Mouse (Mus musculus) mouse trophoblast stem cell (cell line): Measurements from ENCODE around the gene Trdmt1.

Source experiments
- in situ Hi-C, 2 experiments: fragments of 300-500 bp; cut with MseI, MboI; formaldehyde crosslinking; loops; 2 replicates in 1 of 2; 3 replicates in 1 of 2; pipeline ENCODE4 v1.15.1; 2025

Trdmt1 gene

DNA sequence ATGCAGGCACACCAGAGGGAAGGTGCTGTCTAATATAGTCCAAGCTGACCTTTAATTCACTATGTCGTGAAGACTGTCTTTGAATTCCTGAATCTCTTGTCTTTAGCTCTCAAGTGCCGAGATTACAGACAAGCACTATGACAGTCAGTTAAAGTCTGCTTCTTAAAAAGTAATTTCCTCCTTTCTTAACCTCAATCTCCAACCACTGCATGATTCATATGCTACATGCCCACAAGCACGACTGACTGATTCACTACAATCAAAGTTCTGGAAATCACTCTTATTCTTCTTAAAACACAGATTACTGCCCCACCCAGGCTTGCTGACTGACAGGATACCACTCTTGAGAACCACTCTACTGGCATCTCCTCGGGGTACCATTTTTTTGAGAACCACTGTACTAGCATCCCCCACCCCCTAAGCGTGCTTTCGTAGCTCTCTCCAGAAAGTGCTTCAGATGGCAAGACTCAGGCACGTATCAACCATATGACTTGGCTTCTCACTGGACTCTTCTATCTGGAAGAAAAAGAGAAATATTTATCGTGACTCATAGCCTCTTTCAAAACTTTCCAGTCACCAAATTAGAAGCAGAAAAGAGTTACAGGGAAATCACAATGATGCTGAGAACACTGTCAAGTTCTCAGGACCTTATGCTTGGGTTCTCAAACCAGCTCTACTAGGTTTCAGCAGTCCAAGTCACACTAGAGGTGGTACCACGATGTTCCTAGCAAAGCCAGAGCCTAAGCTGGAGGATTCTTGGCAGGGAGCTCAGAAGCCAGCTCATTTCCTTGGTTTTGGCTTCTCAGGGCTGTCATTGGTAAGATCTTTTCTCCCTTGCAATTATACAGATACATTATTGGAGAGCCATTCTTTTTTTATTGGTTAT lies 12.9 kb upstream of the Trdmt1 start:
- in situ Hi-C loops, result no loop called here

DNA sequence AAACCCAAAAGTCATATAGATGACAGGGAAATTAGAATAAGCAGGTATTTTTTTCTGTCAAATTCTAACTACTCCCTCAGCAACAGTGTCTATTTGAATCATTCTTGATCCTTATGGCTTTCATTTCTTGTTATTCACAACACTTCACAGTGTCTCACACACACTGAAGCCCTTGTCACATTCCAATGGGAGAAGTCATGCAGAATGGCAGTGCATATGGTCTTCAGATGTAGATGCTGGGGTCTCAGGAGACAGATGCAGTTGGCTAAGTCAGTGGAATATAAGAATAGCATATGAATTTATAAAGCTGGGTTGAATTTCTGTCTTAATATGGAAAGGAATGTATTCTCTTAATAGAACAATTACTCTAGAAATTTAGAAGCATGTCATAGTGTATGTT lies 11.8 kb upstream of the Trdmt1 start:
- in situ Hi-C loops, result no loop called here

DNA sequence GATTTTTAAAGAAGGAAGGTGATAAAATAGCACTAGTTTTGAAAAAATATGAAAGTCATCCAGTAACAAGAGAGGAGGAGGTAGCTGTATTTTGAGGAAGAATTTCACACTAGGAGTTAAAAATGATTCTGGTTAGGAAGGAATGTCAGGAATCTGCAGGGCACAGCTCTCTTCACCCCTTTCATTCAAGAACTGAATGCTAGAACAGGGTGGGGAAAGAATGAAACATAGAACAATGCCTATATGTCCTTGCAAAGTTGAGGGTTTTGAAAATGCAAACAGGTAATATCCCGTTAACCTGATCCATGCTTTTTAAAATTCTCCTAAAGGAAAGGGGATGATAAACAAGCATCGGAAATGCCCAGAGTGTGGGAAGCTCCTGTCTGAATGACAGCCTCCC lies 9.5 kb upstream of the Trdmt1 start:
- in situ Hi-C loops, result no loop called here

DNA sequence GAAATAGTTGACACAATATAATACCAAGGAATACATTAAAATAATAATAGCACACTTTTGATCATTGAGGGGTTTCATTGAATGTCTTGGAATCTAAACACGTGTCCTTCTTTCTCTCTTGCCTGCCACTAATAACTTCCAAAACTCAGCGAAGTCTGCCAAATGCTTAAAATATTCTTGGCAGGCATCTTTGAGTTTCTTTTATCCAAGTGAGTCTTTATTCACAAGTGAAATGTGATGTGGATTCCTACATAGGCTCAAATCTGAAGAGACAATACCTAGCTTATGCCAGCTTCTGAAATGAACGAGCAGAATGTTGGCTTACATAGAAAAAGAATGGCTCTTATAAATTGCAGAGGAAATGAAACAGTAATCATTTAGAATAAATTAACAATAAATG lies 4.3 kb upstream of the Trdmt1 start:
- in situ Hi-C loops, result no loop called here

DNA sequence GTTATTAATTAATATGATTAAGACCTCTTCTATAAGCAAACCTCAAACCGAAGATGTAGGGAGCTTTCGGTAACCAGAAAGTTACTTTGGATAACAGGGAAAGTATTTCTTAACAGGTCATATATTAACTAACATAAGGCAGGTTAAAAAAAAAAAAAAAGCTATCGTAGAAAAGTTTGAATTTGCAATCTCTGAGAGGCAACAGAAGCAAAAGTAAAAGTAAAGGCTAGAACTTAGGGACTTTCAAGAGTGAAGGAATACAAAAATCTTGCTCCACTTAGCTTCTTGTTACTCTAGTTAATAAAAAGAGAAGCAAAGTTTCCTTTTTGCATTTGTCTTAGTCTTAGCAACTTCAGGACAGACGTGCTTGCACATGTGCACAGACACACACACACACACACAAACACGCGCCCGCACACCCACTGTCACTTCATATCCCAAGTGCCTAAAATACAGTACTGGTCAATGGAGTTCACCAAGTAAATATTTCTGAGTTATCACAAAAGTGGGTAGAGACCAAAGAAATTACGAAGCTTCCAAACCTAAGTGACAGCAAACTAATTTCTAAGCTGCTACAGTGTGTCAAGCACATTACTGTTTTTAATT lies 846 bp downstream of the Trdmt1 start:
- in situ Hi-C loops, result no loop called here

DNA sequence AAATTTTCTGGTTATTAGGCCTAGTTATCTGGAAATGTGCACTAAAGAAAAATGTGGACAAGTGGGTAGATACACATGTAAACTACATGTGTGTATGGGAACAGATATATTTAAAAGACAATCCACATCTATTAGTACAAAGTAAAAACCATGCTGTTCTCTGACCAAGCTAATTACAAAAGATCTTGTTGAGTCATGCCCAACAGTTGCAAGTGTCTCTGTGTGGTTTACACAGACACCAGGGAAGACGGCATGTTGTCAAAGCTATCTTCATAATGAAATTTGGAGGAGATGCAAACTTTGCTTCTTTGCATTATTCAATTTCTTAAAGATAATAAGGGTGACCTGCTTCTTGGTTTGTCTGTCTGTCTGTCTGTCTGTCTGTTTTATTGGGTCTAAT lies 4.6 kb downstream of the Trdmt1 start:
- in situ Hi-C loops, result loop anchor here (5.0 to 10.0 kb wide), 2 partner anchors 238 to 245 kb away; no protein-coding TSS in a partner anchor

DNA sequence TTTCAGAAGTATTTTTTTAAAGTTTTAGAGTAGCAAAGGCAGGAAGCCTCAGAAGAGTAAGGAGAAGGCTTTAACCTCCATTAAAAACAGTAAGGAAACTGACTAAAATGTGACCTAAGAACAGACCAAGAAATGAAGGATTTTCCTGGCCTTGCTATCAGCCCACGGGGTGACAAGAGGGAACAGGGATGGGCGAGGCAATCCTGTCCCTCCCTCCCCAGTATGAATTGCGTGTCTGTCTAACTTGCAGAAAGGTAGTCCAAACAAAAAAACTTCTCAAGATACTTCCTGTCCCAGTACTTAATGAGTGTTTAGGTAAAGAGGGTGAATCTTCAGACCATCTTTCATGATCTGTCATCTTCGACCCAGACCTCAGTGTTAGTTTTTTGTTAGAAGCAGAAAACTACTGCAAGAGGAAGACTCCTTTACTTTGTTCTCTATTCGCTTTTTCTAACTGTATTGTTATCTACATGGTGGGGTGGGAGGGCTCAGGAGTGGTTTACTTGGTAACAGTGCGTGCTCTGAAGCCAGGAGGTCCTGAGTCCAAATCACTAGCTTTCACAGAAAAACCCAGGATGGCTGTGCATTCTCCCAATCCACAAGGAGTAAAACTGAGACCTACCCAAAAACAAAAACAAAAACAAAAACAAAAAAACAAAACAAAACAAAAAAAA lies 5.6 kb downstream of the Trdmt1 start:
- in situ Hi-C loops, result loop anchor here (5.0 to 10.0 kb wide), 2 partner anchors 237 to 244 kb away; no protein-coding TSS in a partner anchor

DNA sequence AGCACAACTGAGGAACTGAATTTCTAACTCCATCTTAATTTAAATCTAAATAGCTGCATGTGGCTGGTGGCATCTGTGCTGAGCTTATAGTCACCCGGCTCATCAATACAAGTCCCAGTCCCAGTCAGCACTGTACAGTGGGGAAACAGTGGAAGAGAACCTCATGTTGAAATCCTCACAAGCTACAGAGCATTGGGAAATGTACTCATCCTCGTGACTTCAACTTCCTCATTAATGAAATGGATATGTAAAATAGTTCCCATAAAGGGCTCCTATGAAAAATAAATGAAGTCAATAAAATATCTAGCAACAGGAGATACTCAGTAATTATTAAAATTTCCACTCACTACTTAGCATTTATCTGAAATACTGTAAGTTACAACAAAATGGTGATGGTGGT lies 6.2 kb downstream of the Trdmt1 start:
- in situ Hi-C loops, result loop anchor here (5.0 to 10.0 kb wide), 2 partner anchors 236 to 243 kb away; no protein-coding TSS in a partner anchor

DNA sequence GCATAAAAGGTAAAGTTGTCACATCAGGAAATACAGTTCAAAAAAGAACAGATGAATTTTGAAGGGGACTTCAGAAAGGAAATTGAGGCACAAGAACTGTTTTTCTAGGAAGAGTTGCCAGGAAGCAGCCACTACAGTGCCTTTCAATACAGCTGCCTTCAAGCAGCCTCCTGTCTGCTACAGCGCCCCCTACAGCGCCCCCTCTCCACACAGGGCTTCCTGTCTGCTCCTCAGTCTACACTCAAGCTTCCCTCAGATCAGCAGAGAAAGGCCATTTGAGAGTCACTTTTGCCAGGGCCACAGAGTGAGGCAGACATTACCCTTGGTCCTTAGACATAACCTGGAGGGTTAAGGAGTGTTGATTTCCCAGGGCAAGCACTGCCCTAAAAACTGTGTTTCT lies 6.7 kb downstream of the Trdmt1 start:
- in situ Hi-C loops, result loop anchor here (5.0 to 10.0 kb wide), 2 partner anchors 235 to 243 kb away; no protein-coding TSS in a partner anchor

DNA sequence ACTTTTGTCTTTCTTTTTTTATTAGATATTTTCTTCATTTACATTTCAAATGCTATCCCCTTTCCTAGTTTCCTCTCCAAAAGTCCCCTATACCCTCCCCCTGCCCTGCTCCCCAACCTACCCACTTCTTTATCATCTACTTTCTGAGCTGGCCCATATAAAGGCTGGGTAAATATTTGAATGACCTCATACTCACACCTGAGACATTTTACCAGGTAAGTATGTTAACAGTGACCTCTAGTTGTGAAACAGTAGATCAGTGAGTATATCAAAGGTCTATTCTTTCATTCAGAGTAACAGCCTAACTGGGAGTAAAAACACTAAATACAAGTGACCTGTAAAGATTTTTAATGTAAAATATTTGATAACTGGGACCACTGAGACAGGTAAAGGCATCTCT lies 7.7 kb downstream of the Trdmt1 start:
- in situ Hi-C loops, result loop anchor here (5.0 to 10.0 kb wide), 2 partner anchors 234 to 242 kb away; no protein-coding TSS in a partner anchor

DNA sequence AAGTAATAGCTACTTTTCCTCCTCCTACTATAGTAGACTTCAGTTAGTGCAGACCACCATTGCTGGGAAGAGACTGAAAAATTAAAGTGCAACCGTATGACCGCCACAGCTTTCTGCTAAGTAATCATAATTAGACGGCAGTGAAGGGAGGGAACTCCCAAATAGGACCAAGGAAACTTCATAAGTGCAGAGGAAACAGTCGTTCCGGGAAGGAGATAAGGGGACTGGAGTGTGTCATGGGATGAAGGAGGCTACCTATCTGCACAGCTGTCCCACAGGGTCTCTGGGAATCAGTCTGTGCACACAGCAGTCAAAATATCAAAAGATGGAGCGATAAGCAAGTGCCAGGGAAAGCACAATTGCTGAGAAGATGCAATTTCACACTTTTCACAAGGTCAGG lies 13.8 kb downstream of the Trdmt1 start:
- in situ Hi-C loops, result loop anchor here in 1 of 2 experiments (10.0 kb wide), 1 partner anchor 236 kb away; no protein-coding TSS in a partner anchor

DNA sequence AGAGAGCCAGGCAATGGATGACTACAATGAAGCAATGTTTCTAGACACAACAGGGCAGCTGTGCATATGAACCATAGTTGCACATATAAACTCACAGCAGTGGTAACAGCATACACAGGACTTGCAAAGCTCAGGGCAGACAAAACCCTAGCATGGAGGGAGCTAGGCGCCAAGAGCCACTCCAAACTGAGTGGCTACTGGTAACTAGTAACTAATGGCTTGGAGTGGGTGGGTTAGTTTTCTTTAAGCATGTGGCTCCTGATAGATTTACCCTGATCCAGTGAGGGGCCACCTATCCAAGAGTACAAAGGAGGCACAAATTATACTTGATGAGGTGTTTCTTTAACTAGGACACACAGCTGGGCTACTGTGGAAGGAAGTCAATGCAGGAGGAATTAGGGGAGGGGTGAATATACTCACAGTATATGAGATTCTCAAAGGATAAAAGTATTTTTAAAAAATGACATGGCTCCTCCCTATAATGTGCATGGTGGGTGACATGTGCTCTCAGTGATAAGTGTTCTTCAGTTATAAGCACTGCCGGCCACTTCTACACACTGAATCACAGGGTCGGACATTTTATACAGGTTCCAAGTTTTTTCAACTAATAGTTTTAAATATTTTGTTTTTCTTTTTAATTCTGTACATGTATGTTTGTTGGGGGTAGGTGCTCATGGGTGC lies 15.1 kb downstream of the Trdmt1 start:
- in situ Hi-C loops, result no loop called here

DNA sequence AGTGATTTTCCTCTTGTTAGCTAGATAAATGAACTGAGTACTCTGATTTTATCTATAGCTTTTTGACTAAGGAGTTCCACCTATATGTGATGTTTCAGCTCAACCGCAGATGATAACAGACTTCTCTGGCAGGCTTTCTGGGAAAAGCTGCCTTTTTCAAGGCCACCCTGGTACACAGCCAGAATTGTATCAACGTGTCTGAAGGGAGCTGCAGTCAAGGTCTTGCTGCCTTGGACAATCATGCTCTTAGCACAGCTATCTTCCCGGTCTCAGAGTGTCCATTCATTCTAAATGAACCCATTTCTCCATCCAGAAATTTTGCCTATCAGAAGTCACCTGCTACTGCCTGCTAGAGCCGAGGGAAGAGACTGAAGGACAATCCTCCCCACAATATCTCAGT lies 16.9 kb downstream of the Trdmt1 start:
- in situ Hi-C loops, result no loop called here

DNA sequence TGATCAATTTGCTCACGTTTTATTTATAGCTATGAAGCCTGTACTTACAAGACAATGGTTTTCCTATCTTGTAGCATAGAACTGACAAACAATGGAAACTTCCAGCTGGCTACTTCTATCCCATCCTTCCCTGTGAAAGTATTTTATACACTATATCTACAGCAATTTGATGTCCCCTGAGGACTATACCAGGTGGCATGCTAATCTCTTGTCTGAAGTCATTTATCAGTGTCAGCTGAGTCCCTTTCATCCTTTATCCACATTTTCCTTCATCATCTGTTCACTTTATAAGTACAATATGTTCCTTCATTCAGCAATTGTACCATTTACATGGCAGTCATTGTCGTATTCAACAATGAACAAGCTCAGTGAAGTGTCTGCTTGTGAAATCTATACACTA lies 17.3 kb downstream of the Trdmt1 start:
- in situ Hi-C loops, result no loop called here

DNA sequence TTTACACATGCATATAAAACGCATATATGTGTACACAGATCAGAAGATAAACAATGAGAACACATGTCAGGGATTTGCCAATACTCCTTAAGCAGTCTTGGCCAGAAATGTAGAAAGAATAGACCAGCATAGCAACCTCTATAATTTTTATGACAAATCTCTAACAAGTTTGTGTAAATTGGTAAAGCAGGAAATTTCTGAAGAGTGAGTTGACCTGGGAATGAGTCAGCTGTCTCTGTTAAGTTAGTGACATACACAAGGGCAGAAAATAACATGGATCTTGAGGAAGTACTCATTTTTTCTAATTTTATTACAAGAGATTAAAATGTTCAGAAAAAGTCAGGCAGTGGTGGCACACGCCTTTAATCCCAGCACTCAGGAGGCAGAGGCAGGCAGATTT lies 18.3 kb downstream of the Trdmt1 start:
- in situ Hi-C loops, result no loop called here

DNA sequence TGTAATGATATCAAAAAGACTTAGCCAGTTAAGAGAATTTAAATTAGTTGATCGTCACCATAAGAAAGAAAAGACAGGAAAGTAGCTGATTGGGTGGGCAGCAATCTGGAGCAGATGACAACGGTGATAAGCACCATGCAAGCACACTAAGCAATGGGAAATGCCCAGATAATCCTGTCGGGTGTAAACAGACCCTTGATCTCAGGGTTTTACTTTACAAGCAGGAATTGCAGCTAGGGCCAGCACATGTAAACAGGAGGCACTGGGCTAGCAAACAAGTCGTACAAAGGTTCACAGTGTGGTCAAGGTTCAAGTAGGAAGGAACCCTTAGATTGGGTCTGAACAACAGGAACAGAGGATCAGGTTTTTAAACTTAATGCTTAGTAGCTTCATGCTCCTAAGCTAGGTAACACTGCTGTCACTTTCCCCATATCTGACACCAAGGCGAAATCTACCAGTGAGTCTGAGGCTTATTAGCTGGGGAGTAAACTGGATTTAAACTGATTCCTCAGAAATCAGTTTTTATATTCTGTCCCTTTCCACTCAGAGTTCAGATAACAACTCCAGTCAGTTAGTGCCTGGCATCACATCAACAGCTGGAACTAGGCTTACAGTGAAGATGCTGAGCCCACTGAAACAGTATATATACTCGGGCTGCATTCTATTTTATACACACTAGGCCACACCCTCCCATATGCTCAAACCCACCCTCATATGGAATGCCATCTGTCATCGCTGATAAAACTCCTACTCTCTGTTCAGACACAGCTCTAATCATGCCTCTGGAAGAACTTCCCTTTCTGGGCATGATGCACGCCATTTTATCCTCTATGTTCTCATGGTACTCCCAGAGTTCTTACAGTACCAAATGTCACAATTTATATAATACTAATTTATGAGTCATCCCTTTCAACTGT lies 20.7 kb downstream of the Trdmt1 start:
- in situ Hi-C loops, result no loop called here

DNA sequence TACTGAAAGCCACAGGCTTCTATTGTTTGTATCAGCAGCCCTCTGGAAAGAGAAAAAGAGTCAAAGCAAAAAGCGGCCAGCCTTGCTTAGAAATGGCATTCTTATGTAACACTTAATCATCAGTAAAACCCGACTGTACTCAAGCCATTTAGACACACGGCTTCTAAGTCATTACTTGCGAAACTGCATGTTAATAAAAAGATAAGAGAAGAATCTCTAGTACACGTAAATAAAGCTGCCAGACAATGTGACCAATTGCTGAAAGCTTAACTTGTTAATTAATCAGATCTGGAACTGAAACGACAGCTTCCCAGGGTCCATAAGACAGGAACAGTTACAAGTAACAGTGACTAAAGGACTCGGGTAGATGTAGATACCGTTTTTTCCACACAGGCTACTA lies 22.4 kb downstream of the Trdmt1 start:
- in situ Hi-C loops, result no loop called here

DNA sequence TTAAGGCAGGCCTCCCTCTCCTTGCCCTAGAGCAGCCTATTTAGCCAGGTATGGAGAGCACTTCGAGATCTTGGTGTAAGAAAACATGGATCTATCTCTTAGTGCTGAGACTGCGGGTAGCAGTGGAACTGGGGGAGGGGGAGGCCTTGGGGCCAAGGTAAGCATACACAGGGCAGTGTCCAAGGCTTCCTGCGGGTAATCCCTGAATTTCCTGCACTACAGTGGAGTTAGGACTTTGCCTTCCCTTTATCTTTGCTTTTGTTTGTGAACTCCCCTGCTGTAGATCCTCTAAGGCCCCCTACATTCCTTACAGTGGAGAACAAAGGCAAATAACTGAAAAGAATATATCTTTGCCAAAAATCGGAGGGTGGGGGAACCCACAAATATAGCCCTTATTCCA lies 29.5 kb downstream of the Trdmt1 start:
- in situ Hi-C loops, result no loop called here

DNA sequence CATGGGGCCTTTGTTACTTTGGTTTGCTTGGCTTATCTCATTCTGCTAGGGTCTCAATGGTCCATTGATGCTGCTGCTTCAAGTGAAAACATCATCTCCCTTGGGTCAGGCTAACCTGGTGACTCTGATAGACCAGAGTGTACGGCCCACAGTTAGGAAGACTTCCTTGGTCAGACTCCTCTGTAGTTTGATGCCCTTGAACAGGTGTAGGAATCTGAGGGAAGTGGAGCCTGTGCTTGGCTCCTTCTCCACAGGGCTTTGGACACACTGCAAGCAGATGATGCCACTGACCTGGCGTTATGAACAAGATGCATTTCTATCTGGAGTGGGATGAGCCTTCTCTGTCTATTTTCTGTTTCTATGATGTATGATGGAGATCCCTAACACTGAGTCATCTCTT lies 41.8 kb downstream of the Trdmt1 start:
- in situ Hi-C loops, result no loop called here

DNA sequence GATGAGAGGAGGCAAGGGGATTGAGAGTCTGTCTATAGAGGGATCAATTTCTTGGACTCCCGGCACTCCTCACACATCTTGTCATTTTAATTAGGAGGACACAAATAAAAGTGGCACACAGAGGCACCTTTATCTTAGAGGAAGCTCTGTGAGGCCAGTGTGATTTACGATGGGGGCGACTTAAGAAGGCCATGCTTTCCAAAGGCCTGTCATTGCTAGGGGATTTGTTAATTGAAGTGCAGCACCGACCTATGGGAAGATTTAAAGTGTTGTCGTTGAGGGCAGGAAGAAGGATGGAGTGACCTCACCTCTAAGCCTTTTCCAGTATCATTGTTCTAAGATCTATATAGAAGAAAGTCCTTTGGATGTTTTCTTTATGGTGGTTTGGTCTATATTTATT lies 42.9 kb downstream of the Trdmt1 start:
- in situ Hi-C loops, result no loop called here
